Comparison of ENCODE assay signal across 16 mouse cellular contexts in genomic region chr17:91875231-91875630, GRCm38 (mm10).
"Had no signal": no experiment of that assay in that cellular context is flagged by ENCODE, and none has a peak within 500 bp of the region (broad histone marks: within the 10 kb centered on the region; RNA-seq: fewer than 3 reads in every experiment).

No protein-coding gene starts in this region.

- H3K4me2 ChIP-seq: neural tube, embryonic 13.5 days; neural tube, embryonic 15.5 days; stomach, embryonic 15.5 days had no signal

- H3K27me3 ChIP-seq: neural tube, embryonic 13.5 days; neural tube, embryonic 15.5 days; stomach, embryonic 15.5 days had no signal

- H3K4me1 ChIP-seq: neural tube, embryonic 13.5 days; neural tube, embryonic 15.5 days; stomach, embryonic 15.5 days had no signal

- DNase-seq: retina, postnatal 1 day; right cerebral cortex, adult 18-20 months; right cerebral cortex, postnatal 14 days; right cerebral cortex, postnatal 25 days; right cerebral cortex, postnatal 4 days; spleen, adult 18-20 months; thymus, adult 18-20 months; thymus, adult 2 months; thymus, postnatal 14 days; thymus, postnatal 25 days; thymus, postnatal 36 days; thymus, postnatal 4 days had no signal

- H3K9ac ChIP-seq: neural tube, embryonic 13.5 days; neural tube, embryonic 15.5 days; stomach, embryonic 15.5 days had no signal

- H3K4me3 ChIP-seq: neural tube, embryonic 13.5 days; neural tube, embryonic 15.5 days; stomach, embryonic 15.5 days had no signal

- H3K27ac ChIP-seq: neural tube, embryonic 13.5 days; neural tube, embryonic 15.5 days; stomach, embryonic 15.5 days; stomach, postnatal 0 days had no signal

- H3K36me3 ChIP-seq: neural tube, embryonic 13.5 days; neural tube, embryonic 15.5 days; stomach, embryonic 15.5 days had no signal

- H3K9me3 ChIP-seq: neural tube, embryonic 13.5 days; neural tube, embryonic 15.5 days; stomach, embryonic 15.5 days had no signal
